Mouse (Mus musculus) cerebellum, postnatal 36 days (tissue): ENCODE measurements around the gene Ppp1r14b.

Experiments used
- DNase-seq, 2 experiments: peaks; one replicate each; pipeline ENCODE4 v3.0.0; 2021 to 2022; ENCODE audit warnings: mixed read lengths in 2 of 2

The Ppp1r14b gene

DNA sequence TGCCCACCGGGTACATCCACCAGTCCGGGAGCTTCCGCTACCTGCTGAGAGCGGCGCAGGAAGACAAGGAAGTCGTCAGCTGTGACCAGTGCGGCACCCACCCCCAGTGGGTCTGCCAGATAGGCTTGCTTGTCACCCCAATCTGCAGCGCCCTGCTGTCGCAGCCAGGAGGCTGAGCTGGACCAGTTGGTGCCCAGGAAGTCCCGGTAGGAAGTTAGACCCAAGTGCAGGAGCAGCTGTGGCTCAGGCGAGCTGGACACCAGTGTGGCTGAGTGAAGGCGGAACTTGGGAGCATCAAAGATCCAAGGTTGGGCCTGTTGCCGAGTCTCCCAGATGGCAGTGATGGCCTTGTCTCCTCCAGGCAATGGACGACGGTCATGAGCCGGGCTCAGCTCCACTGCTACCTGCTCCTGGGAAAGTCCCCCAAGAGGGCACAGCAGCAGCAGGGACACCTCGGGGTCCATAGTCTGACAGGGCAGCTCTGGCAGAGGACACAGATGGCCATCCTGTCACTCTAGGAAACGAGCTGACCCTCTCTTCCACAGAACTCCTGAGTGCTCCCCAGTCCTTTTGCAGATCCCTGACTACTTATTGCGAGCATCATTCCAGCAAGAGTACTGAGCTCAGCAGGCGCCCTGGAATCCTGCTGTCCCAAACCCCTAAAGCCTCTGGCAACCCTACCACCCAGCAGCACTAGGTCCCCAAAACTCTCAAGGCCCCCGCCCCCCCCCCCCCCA is 20.7 kb downstream of the Ppp1r14b start:
- DNase-seq = peak; percentile 59 to 60

DNA sequence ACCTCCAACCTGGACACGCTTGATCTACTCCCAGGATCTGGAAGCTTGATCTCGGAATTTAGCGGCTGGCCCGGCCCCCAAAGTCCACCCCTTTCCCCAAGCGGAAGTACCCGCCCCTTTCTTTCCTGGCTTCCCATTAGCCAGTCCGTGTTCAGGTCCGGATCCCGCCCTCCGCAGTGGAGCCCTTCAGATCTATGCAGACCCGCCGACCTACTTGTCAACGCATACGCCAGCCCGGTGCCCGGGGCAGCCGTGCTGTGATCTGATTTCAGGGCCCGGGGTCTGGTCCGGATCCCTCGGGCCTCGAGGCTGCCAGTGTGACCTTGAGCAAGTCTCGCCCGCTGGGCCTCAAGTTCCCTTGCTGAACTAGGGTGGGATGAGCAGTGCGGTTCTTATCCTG is 21.2 kb downstream of the Ppp1r14b start, which contains the start of the genes Nudt22 and Trpt1:
Gene Nudt22 (minus strand): TSS at position 112 of the 400 bp plus-strand sequence.
Gene Trpt1 (plus strand): TSS at position 126 of the 400 bp plus-strand sequence.
- peak; percentile 85 to 87 for DNase-seq

DNA sequence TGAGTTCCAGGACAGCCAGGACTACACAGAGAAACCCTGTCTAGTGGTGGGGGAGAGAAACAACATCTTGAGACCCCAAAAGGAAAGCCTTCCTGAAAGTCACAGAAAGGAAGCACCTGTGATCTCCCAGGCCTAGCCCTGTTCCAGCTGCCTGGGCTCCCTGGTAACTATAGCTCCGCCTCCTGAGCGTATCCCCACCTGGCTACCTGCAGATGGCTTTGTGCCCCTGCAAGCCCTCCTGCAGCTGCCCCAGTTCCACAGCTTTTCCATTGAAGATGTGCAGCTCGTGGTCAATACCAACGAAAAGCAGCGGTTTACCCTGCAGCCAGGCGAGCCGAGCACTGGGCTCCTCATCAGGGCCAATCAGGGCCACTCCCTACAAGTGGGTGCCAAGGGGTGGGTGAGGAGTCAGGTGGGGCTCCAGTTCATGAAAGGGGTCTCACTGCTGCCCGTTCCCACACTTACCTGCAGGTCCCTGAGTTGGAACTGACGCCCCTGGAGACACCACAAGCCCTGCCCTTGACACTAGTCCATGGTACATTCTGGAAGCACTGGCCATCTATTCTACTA is 23.0 kb downstream of the Ppp1r14b start:
- DNase-seq = no peak

DNA sequence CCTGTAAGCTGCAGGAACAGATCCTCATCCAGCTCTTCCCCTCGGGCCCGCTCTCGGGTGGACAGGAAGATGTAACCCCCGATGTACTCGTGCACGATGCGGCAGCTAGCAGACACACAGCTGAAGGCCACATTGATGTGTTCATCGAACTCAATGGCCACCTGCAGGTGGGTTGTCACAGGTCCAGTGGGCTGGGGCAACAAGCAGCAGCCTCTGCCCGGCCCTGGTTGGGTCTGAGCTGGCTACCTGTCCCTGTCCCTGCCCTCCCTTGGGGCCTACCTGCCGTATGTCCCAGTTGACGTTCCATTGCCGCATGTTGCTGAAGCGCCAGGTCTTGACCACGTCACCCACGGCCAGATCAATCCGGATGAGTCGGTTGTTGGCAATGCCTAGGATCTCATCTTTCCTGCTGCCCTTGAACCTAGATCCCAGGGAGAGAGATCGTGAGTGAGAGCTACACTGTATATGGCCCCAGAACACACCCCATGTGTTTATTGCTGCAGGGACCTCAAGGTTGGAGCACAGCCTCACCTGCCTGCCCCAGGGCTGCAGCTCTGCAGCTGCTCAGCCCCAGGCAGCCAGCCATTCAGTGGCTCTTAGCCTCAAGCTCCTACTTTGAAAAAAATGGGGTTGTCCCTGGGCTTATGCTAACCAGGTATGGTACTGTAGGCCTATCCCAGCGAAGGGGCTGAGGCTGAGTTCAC is 24.7 kb downstream of the Ppp1r14b start:
- DNase-seq = no peak

DNA sequence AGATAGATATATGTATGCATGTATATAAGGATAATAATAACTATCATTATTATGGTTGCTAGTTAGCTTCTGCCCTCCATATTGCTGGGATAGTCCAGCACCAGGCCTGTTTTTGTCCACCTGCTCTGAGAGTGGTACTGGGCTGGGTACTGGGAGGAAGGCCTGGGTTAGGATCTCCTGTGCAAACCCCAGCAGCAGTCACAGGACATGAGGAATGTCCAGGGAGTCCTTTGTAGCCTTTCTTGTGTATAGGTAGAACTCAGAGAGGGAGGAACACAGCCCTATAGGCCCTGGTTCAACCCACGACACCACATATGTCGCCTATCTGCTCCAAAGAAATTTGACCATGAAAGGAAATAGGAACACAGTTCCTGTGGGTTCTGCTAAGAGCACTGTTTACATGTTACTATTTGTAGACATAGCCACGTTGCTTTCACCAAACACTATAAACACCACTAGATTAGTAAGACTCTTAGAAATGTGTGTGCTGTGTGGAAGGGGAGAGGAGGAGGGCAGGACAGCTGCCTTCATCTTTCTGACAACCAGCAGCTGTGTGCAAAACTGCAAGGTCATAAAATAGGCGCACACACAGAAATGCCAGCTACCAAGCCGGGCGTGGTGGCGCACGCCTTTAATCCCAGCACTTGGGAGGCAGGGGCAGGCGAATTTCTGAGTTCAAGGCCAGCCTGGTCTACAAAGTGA is 32.3 kb downstream of the Ppp1r14b start:
- no peak for DNase-seq

DNA sequence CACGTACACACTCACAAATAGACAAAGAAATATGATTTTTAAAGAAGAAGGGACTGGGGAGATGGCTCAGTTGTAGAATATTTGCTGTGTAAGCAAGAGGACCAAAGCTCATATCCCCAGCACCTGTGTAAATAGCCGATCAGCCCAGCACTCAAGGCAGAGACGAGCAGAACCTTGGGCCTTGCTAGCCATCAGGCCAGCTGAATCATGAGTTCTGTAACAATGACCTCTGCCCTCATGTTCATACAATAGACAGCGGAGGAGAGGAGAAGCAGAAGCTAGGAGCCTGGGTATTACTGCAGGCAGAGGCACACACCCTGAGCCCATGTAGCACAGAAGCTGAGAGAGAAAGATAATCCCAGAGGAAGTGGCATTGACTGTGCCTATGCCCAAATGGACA is 37.7 kb downstream of the Ppp1r14b start:
- no peak for DNase-seq

DNA sequence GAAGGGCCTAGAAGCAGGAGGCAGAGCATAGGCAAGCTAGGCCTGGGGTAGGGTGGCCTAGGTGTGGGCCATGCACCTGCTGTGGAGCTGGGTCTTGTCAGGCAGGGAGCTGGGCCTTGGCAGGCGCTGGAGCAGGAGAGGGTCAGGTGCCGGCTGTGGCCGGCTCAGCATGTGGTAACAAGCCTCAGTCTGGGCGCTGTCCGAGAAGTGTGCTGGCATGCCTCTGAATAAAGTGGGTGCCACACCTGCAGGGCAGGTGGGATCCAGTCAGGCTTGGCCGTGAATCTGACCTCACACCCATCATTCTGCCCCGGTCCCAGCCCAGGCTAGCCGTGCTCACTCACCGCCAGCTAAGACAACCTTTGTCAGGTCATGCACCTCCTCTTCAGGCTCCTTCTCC is 39.2 kb downstream of the Ppp1r14b start:
- no peak for DNase-seq

DNA sequence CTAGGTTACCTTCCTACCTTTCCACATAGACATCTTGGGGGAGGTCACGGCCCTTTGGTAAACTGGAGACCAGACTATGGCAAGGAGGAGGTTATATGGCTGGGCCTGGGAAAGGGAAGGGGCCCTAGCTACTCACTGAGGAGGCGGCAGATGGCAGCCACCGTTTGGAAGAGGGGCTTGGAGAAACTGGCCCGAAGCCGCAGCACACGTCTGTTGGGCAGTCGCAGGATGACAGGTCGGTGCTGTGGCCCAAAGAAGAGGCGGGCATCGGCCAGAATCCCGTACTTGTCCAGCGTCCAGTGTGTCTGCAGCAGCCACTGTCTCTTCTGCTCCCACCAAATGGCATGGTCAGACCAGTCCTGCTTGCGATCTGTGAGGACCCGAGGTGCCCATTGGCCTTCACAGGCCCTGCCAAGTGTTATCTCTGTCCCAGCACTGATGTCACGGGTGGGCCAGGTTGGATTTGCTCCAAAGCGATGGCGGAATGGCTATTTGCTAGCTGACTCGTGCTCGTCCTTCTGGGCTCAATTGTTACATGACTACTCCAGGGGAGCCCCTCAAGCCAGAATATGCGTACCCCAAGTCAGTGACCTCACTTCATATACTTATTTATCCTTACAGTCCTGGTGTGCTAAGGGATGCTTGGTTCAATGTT is 39.8 kb downstream of the Ppp1r14b start:
- no peak for DNase-seq

DNA sequence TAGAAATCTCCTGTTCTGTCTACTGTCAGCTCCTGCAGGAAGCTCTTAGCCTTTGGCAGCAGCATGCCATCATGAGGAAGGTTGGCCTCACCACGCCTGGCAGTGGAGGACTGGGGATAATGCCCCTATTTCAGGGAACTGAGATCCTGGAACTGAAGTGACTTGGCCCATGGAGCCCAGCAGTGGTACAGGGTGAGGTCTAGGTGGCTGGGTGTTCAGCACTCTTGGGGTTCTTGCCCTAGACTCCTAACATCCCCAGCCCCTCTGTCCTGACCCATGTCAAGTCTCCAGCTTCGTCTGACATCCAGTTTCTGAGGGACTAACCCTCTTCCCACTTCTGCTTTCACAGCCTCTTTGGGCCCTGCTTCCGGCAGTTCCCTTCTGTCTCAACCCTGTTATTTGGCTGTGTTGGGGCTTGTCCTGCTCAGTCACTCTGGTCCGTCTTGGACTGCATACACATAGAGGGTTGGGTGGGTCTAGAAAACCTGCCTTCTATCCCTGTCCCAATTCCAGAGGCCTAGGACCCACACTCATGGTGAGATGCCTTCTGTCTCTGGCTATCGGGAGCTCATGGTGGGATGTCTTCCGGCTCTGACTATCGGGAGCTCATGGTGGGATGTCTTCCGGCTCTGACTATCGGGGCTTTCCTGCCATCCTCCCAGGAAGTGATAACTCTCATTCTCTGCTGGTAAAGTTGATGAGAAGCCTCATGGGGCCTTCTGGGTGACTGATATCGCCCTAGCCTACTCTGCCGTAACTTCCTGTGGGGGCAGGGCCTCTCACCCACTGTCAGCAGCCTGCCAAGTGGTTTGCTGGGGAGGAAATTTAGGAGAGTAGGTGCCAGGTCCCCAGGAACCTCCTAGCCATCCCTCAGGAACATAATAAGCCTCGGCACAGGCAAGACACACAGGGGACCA is 43.0 kb downstream of the Ppp1r14b start:
- DNase-seq = no peak

DNA sequence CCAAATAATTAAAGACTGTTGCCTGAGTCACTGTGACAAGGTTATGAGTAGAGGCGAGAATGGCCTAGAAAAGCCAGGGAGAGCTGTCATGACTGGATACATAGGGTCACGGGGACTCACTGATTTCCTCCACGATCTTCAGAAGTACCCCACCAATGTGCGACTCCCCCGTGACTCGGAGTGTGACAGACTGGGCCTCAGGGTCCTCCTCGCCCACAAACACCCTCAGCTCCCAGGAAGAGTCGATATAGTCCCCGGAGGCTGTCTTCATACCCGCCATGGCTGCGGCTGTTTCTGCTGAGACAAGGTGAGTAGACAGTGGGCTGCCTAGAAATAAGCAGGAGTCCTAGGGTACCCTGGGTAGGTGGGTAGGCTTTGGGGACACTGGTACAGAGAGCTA is 43.8 kb downstream of the Ppp1r14b start:
- no peak for DNase-seq

DNA sequence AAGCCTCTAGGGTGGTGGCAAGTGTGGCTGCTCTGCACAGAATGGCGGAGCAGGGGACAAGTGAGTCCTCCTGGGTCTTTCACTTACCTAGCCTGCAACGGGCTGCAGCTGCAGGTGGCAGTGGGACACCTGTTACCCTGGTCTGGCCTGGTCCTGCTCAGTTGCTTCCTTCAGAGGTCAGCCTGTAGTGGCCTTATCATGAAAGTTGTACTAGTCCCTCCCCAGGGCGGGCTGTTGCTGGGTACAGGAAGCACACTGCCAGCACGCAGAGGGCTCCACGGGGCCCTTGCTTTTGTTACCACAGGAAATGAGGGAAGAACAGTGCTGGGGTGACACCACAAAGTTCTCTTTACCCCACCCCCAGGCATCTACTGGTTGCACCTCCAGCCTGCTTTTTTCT is 44.4 kb downstream of the Ppp1r14b start, which contains the start of gene Fermt3:
Gene Fermt3 (minus strand): TSS at position 279 of the 400 bp plus-strand sequence.
- DNase-seq = no peak

DNA sequence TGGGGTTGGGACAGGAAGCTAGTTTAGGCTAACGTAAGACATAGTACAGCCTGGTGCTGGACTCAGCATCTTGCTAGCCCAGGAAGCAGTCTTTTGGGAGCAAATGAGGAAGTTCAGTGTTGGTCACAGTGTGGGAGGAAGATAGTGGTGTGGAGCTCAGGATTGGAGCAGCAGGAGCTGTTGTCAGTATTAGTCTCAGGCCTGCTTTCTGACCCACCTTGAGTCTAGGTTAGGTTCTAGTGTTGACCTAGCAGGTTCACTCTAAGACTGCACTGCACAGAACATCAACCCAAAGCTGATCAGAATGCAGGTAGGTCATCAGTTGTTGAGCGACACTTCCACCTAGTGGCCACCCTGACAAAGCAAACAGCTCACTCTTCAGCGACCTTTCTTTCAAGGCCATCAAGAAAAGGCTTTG is 45.5 kb downstream of the Ppp1r14b start:
- peak; percentile 67 to 69 for DNase-seq
